Mouse (Mus musculus): ENCODE data around the gene Nudt1.

DNA sequence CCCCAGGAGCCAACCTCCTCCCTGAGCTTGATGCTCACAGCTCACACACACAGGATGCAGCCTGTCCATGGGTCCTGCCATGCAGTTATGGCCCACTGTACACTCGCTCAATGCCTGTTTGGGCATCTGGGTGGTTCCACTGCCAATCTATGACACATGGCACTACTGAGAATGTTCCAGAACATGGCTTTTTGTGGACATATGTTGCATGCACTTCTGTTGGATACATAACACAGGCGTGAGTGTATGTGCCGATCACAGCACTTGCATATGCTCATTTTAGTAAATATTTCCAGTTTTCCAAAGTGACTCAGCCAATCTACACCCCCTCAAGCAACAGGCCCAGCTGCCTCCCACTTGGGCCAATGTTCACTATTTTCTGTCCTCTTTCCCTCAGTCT, 50.2 kb downstream of the Nudt1 start:
- TF ChIP-seq POLR2A (IDR thresholded peaks at IDR 0.05; ENCODE audit: control insufficient read depth, extremely low read depth, insufficient read depth, low read length, poor library complexity) = no peak
- TF ChIP-seq CTCF (IDR thresholded peaks at IDR 0.05; ENCODE audit: borderline replicate concordance, control insufficient read depth, extremely low read depth, insufficient read depth, low read length, poor library complexity) = no peak
